Mouse (Mus musculus) T-helper 1 cell (primary cell): ENCODE measurements around the gene Rims1.

ENCODE experiments used
- in situ Hi-C: fragments of 300-600 bp; cut with MboI, MseI; formaldehyde crosslinking; loops from one replicate; pipeline ENCODE4 v1.15.1; 2025; ENCODE audit warnings: high pct_unique_total_duplicates

The Rims1 gene

DNA sequence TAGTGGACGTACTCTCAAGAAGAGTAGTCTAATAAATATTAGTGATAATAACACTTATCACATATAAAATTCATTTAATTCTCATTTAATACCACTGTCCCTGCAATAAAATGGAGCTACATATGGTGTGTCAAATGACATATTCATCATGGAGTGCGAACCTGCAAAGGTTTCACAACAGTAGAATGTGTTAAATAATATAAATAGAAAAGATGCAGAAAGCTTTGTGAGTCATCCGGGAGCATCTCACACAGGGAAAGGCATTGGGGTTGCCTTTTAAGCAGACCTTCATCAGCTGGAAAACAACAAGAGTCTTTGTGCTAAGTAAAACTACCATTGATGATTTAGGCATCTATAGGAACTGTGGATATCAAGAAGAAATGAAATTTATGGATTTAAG is 220.2 kb downstream of the Rims1 start:
- in situ Hi-C loops = no loop called here

GRCm38 (mm10) chr1:22579470-22579869 is 226.3 kb downstream of the Rims1 start:
- in situ Hi-C loops = no loop called here

- in situ Hi-C loops = no loop called here
Observed at GRCm38 (mm10) chr1:22572720-22573119, 233.1 kb downstream of the Rims1 start.

- in situ Hi-C loops = no loop called here
Observed at GRCm38 (mm10) chr1:22546273-22546672, 259.5 kb downstream of the Rims1 start.

GRCm38 (mm10) chr1:22538129-22538528 is 267.7 kb downstream of the Rims1 start:
- in situ Hi-C loops = no loop called here

DNA sequence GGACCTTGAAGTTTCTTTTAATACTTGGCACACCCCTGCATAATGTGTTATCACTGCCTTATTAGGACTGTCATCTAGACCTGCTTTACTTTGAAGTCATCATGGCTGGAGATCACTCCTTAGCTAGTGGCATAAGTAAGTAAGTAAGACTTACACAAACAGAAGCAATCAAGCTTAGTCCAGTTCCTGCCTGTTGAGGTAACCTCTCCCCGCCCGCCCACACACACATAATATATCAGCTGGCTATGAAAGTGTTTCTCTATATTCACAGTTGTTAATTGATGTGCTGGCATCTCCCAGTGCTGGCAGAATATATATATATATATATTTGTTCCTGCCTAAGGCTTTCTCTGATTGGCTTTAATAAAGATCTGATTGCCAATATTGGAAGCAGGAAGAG is 269.0 kb downstream of the Rims1 start:
- in situ Hi-C loops = no loop called here

DNA sequence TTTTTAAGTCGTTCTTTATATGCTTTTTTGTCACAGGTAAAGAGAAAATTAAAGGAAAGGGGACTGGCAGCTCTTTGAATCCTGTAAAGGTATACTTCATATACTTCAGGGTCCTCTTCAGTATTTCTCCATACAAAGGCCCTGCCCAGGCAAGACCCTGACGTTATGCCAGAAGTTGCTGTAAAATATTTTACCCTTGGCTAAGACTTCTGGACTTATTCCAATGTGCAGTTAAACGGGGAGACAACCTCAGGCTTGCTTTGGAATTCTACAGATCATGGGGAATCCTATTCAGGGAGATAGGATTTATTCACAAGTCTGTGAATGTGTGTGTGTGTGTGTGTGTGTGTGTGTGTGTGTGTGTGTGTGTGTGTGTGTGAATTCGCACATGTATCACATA is 270.7 kb downstream of the Rims1 start:
- in situ Hi-C loops = no loop called here

DNA sequence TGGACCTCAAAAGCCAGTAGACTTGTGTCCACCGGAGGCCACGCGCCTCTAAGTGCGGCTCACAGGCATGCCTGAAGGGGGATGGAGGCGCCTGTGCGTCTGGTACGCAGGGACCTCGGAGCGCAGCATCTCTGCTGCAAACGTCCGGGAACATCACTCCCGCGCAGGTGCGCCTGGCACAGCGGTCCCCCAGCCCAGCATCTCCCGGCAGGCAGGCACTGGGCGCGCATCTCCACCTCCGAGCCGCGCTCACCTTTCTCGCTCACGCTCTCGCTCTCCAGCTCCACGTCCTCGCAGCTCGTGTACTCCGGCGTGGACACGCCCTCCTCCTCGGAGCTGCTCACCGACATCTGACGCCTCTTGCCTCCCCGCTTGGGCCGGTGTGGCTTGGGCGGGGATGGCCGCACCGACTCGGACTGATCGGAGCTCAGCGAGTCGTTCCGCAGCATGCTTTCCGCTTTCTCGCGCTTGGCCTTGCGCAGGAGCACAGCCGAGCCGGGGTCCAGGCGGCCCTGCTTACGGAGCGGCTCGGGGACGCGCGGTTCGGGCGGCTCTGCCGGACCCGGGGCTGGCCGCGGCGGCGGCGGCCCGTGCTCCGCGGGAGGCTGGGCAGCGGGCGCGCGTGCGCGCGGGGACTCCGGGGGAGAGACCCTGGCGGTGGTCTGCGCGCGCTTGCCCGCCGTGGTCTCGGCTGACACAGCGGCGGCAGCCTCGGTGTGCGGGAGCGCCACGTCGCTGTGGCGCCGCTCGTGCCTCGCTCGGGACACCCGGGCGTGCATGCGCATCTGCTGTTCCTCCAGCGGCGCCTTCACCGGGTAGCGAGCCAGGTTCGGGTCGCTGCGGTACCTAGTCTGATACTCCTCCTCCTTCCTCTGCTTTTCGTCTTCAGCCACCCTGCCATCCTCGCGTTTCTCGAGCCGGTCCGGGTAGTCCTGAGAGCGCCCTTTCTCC is 272.4 kb downstream of the Rims1 start:
- in situ Hi-C loops = no loop called here

- in situ Hi-C loops = no loop called here
Observed at GRCm38 (mm10) chr1:22515103-22515502, 290.7 kb downstream of the Rims1 start.

DNA sequence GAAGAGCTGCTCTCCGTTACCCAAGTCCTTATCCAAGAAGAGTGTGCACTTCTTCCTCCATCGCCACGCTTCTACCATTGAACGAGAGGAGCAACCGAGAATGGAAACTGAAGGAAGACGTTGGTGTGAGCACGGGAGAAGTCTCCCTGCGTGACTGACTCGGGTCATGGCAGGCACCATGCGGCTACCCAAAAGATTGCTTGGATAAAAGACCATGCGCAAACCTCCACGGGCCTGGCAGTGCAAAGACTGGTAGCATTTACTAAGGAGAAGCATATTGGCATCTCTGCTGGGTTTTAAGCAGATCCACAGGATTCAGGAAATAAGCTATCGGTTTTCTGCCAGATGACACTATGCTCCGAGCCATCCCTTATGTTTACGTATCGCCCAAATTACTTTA is 293.4 kb downstream of the Rims1 start:
- in situ Hi-C loops = no loop called here

DNA sequence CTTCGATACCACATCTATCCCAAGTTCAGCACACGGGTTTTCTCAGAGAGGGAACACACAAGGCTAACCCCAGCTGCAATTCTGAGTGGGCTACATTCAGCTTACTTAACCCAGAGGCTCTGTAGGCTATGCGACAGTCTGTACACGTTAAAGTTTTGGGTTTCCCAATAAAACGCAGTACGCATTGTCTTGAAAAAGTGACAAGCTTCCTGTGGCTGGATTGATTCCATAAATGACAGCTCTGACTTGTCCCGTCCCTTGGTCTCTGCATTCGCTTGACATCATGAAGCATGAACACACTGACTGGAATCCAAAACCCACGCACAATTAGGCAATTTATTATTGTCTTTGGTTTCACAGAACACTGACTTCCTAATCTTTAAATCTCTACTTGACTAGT is 294.2 kb downstream of the Rims1 start:
- in situ Hi-C loops = no loop called here

- in situ Hi-C loops = no loop called here
Observed at GRCm38 (mm10) chr1:22508735-22509615, 296.8 kb downstream of the Rims1 start.

DNA sequence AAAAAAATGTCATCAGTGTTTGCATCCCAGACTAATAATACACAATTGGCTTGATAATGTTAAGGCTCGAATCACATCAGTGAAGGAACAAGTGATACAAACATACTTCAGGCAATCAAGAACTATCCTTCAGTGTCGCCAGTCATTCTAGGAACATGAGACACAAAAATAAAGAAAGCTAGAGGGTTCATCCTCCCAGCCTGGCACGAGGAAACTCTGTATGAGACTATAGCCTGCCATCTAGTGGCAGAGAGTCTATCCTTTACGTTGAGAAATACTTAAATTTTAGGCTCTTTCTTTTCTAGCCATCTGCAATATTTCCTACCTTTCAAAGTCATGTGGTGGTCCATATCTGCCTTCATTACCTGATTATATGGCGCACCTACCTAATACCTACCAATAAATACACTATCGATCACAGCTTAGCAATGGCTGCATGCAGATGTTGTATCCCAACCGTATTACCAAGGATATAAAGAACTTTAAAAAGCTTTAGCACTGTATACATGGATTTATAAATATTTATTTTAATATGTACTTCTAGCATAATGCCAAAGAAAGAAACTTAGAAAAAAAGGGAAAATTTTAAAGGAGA is 318.4 kb downstream of the Rims1 start:
- in situ Hi-C loops = no loop called here

GRCm38 (mm10) chr1:22476220-22476619 is 329.6 kb downstream of the Rims1 start:
- in situ Hi-C loops = loop anchor here (5.0 kb wide), 1 partner anchor 49 kb away; no protein-coding TSS in a partner anchor

- in situ Hi-C loops = no loop called here
Observed at GRCm38 (mm10) chr1:22467033-22467432, 338.8 kb downstream of the Rims1 start.

DNA sequence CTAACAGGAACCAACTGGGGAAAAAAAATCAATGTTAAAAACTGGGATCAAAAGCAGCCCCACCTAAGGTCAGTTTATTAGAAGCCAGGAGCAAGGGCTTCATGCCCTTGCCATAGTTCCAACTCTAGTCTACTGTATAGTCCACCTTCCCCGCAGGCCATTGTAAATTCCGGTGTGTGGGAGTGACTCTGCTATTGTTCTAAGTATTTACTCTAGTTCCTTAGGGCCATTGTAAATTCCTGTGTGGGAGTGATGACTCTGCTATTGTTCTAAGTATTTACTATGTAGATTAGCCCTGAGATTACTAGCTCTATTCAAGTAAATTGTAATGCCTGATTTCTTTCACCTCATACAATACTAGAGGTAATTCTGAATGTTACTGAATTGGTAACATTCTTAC is 339.2 kb downstream of the Rims1 start:
- in situ Hi-C loops = no loop called here

DNA sequence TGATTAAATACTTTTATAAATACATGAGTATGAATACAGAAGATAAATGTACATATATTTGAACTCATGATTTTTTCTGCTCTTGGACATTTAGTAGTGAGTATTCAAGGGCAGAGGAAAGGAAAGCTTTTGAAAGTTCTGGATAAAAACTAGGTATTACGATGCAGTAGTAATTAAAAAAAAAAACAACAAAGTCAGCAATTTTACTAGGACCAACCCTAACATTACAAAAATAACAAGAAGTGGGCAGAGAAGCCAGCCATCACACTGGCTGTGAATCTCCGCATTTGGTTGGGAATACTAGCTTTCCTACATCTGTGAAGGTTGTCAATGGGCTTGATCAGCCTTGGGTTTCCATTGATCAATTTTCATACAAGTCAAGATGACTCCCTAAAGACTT is 381.8 kb downstream of the Rims1 start:
- in situ Hi-C loops = no loop called here

DNA sequence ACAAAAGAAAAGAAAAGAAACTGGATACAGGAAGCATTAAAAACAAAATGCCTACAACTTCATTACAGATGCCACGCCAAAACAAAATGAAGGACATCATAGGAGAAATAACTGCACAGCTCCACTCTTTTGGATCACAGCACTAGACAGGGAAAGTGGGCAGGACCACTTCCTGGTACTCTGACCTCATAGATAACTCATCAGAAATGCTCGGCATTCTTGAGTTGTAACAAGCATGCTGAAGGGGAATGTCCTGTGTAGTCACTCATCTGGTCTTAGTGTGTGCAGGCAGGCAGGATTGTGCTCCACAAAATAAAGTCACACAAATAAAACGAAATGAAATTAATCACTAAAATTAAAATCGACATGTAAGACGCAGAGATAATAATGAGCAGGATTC is 383.7 kb downstream of the Rims1 start:
- in situ Hi-C loops = no loop called here

DNA sequence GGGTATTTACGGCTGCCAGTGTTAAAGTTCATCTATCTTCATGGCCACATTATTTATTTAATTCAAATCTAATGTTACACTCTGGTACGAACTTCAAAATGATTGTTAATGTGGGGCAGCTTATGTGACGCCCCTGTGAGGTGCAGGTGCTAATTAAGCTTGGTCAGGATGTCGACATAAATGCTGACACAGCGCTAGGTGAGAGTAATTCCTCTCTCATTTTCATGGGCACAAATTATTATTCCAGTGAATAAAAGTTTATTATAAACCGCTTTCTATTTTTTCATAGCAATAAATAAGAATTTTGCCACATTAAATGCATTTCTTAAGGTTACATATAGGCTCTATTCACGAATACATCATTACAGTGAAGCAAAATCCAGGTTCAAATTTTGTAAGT is 395.6 kb downstream of the Rims1 start:
- in situ Hi-C loops = no loop called here

GRCm38 (mm10) chr1:22386361-22386760 is 419.4 kb downstream of the Rims1 start:
- in situ Hi-C loops = no loop called here

DNA sequence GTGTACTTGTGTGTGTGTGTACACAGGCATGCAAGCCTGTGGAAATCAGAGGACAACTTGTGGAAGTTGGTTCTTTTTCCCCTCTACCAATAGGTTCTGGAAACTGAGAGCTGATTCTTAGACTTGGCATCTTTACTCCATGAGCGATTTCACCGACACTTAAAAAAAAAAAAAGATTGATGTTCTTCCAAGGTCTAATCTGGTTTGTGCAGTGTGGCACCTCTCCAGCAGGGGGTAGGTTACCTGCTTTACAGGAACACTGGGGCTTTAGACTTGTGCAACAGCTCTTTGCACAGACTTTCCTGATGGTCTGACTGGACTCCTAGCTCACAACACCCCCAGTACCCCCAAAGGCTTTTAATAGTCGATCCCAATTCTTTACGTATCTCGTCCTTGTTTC is 428.1 kb downstream of the Rims1 start:
- in situ Hi-C loops = no loop called here

GRCm38 (mm10) chr1:22377062-22377461 is 428.7 kb downstream of the Rims1 start:
- in situ Hi-C loops = no loop called here
